Mouse (Mus musculus) liver, embryonic 14.5 days (tissue): ENCODE data around the gene Vipas39.

ENCODE experiments used
- CTCF ChIP-seq: IDR thresholded peaks from 2 replicates; pipeline ENCODE4 v1.5.1; 2016; ENCODE audit warnings: antibody characterized with exemption, low read depth, control low read depth
- EP300 ChIP-seq: IDR thresholded peaks from 2 replicates; pipeline ENCODE4 v1.6.1; 2016; ENCODE audit warnings: antibody characterized with exemption, low read depth

DNA sequence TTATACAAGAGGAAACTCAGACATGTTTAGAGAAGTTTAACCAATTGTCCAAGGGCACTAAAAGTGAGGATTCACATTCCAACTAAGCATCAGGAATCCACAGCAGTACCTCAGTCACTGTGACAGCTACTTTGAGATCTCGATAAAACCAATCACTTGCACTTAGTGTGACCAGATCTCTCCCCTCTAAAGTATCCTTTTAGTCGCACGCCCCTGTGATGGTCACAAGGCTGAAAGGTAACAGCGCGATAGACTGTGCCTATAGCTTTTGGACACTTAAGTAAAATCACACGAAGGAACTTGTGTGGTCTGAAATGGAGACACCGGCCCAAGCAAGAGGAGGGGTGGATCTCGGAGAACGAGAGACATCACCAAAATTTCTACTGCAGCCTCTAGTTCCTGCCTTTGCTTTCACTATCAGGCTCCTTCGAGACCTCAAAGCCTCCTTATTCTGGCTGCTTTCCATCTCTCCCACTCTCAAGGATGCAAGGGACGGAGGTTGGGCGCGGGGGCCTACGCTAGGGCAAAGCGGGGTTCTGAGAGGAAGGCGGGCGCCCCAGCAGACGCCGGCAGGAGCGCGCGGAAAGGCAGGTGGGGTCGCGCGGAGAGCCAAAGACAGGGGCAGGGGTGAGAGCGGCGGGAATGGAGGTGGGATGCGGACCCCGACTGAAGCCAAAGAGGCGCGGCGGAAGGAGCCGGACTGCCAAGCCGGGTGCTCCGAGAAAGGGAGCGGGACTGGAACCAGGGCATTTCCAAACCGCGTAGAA lies 66.7 kb downstream of the Vipas39 start, which contains the start of gene Samd15:
- TF ChIP-seq EP300: no peak
- no peak for TF ChIP-seq CTCF
